Mouse (Mus musculus) heart, postnatal 36 days (tissue): ENCODE measurements around the gene Ccdc13. TPM values are rescaled to one million over a fixed set of nuclear protein-coding genes. Genes with fewer than 3 reads are reported as not detected.
A peak's percentile ranks its signal among the peaks of the same experiment; 100 is the strongest.

Experiments
- DNase-seq, 2 experiments: peaks; one replicate each; pipeline ENCODE4 v3.0.0; 2021 to 2022
- intact Hi-C: fragments of 180-260 bp; cut with DNase I; formaldehyde crosslinking; loops from one replicate; pipeline ENCODE4 v1.15.1; 2025
- total RNA-seq, 2 experiments: library from RNA; stranded (reverse); gene quantifications; 2 replicates each; pipeline ENCODE4 v1.2.3; 2021

Gene Ccdc13
- total RNA-seq, 2 experiments from 2014 or later: not detected

GRCm38 (mm10) chr9:121810081-121810821 is 29.0 kb downstream of the Ccdc13 start:
- intact Hi-C loops: no loop called here
- DNase-seq: no peak

GRCm38 (mm10) chr9:121808511-121808910 is 30.8 kb downstream of the Ccdc13 start:
- DNase-seq: no peak
- intact Hi-C loops: no loop called here

DNA sequence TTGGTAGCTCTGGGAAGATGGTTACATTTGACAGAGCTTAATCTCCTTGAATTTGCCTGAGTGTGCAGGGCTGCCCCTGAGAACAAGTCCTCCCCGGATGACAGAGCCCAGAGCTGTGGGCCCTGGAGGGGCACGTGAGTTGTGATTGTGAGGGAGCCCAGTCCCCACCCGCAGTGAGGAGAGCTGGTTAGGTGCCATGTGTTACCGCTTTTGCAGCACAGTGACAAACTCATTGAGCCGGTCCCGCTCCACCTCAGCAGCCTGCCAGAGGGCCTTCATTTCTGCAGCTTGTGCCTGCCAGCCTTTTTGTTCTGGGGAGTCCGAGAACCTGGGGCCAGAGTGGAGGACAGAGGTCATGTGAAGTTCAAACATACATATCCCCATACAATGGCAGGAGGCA is 31.3 kb downstream of the Ccdc13 start:
- intact Hi-C loops: no loop called here
- no peak for DNase-seq

DNA sequence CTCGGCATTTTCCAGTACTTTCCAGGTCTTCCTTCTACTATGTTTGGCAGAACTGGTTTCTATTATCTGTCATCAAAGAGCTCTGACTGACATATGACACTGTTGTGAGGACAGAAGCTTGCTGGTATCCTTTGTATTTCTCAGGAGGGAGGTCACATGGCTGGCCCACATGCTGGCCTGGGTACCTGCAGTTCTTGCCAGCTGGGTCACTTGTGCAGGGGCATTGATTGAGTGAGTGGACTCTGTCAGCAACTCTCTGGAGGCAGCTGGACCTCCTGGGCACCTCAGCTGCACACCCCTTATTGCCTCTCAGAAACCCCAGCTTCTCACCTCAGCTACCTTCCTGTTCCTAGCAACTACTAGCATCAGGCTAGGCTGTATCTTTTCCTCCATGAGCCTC is 31.7 kb downstream of the Ccdc13 start:
- intact Hi-C loops: no loop called here
- DNase-seq: no peak

GRCm38 (mm10) chr9:121802747-121803146 is 36.5 kb downstream of the Ccdc13 start:
- no peak for DNase-seq
- intact Hi-C loops: no loop called here

DNA sequence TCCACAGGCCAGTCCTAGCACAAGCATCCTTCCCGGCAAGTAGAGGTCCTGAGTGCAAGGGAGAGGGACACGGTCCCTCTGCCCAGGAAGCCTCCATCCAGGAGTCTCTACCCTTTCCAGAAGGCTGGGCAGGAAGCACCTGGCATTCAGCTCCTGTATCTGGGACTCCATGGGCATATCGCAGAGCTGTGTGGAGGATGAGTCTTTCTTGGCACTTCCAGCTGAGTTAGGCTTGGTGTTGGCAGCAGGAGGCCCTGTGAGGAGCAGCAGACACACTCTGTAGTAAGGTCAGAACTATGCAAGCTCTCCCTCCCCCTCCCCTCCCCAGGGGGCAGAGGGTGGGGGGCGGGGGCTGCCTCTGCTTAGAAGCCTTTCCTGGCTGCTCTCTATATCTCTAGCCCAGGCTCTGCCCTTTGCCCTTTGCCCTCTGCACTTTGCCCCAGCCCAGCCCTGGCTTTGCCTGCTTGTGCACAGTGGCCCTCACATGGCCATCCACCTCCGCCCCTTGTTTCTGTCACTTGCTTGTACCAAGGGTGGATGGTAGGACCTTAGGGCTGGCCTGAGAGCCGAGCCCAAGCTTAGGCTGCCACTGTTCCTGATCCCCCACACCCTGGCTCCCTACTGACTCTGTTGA is 40.3 kb downstream of the Ccdc13 start:
- intact Hi-C loops: no loop called here
- DNase-seq: no peak

DNA sequence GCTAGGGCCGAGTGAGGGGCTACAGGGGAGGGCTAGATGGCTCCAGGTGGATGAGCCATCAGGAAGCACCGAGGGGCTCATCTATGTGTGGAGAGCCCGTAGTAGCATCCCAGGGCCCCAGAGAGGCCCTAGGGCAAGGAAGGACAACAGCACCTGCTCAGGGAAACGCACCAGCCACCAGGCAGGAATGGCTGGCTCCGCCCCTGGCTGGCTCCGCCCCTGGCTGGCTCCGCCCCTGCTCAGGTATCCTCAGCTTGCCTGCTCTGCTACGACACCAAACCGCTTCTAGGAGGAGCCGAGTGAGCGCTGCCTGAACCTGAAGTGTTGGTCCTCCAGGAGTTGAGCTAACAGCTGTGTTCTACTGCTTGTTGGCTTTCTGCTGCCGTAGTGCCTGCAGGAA is 41.5 kb downstream of the Ccdc13 start:
- DNase-seq: no peak
- intact Hi-C loops: no loop called here

GRCm38 (mm10) chr9:121794972-121795539 is 44.2 kb downstream of the Ccdc13 start:
- DNase-seq: peak; percentile 62
- intact Hi-C loops: no loop called here

DNA sequence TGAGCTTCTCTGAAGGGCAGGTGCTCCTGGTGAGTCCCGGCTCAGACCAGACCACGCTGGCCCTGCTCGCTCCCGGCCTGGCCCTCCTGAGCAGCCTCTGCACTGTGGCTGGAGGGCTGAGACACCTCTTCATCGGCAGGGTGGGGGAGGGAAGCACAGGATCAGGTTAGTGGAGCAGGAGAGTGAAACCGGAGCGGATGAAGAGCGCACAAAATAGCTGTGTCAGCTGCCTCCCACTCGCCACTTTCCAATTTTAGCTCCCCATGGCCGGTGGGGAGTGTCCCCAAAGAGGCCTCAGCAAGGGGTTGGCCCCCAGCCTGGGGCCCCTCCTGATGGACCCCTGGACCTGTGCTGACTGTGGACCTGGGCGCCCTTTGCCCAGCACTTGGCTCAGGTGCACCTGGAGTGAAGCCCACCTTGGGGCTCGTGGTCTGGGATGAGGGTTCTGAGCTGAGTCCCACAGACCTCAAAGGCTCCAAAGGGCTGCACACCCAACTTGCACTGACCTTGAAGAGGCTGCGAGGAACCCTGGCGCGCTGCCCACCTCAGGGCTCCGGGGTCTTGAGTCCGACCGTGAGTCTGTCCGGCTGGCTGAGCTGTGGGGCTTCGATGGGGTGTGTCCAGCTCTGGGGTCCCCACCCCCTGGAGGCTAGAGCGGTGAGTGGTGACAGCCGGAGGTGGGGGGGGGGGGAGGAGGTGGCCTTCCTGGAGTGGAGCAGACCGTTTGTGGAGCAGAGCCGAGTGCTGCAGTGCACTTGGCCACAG is 47.3 kb downstream of the Ccdc13 start, which contains the start of gene Hhatl:
Gene Hhatl (minus strand): TSS at position 751 of the 765 bp plus-strand sequence.
- DNase-seq: peak; percentile 31 to 50

GRCm38 (mm10) chr9:121791206-121791605 is 48.1 kb downstream of the Ccdc13 start:
- intact Hi-C loops: no loop called here

More for the DNA sequence above, 47.3 kb downstream of the Ccdc13 start, which contains the start of gene Hhatl:
- intact Hi-C loops: no loop called here

GRCm38 (mm10) chr9:121786359-121786758 is 52.9 kb downstream of the Ccdc13 start:
- intact Hi-C loops: no loop called here
- DNase-seq: no peak

More at GRCm38 (mm10) chr9:121791206-121791605, 48.1 kb downstream of the Ccdc13 start:
- DNase-seq: peak; percentile 72 to 78

DNA sequence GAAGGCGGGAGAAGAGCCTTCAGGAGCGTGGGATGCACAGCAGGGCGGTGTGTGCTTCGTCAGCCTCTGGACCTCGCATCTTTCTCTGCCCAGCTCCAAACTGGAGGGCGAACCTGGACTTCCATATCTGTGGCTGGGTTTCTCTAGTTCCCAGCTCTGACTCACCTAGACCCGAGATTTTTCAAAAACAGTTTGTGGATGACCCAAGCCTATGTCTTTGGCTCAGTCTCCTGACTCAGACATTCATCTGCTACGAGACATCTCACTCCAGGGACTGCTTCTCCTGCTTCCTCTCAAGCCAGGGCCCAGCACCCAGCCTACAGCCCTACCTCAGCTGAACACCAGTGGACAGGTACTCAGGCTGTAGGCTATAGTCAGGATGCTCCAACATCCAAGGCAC is 54.0 kb downstream of the Ccdc13 start:
- intact Hi-C loops: no loop called here

DNA sequence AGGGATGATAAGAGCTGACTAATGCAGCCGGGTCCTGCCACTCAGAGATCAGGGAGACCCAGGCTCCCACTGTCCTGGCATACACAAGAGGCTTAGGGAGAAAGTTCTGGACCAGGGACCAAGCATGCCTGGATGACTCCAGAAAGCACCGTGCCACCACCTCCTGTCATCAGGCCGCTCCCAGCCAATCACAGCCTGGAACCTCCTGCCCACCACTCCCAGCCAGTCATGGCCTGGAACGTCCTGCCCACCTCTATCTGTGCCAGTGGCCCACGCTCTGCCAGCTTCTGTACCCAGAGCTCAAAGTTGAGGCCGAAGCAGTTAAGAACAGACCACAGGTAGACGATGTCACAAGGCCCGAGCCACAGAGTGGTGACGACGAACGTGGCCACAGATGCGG is 54.5 kb downstream of the Ccdc13 start:
- intact Hi-C loops: no loop called here
- DNase-seq: no peak

More for the DNA sequence above, 54.0 kb downstream of the Ccdc13 start:
- no peak for DNase-seq

GRCm38 (mm10) chr9:121778066-121778624 is 61.1 kb downstream of the Ccdc13 start:
- intact Hi-C loops: no loop called here
- DNase-seq: peak in 1 of 2 experiments; percentile 37

DNA sequence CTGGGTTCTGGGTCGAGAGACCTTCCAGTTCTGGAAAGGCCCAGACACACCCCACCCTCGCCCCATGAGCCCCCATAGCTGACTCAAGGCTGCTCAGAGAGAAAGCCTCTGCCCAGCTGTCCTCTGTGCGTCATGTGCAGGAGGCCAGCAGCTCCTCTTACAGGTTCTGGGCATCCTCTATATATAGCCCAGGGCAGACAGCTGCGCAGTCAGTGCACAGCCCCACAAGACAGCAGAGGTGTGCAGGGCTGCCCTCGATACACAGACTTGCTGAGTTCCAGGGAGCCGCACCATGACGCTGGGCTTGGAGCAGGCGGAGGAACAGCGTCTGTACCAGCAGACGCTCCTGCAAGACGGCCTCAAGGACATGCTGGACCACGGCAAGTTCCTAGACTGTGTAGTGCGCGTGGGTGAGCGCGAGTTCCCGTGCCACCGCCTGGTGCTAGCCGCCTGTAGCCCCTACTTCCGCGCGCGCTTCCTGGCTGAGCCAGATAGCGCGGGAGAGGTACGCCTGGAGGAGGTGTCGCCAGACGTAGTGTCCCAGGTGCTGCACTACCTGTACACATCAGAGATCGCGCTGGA is 61.7 kb downstream of the Ccdc13 start, which contains the start of gene Klhl40:
Gene Klhl40 (plus strand): TSS at position 124 of the 582 bp plus-strand sequence.
- DNase-seq: peak in 1 of 2 experiments; percentile 28
- intact Hi-C loops: no loop called here

GRCm38 (mm10) chr9:121776511-121776910 is 62.8 kb downstream of the Ccdc13 start:
- DNase-seq: peak in 1 of 2 experiments; percentile 30
- intact Hi-C loops: no loop called here

DNA sequence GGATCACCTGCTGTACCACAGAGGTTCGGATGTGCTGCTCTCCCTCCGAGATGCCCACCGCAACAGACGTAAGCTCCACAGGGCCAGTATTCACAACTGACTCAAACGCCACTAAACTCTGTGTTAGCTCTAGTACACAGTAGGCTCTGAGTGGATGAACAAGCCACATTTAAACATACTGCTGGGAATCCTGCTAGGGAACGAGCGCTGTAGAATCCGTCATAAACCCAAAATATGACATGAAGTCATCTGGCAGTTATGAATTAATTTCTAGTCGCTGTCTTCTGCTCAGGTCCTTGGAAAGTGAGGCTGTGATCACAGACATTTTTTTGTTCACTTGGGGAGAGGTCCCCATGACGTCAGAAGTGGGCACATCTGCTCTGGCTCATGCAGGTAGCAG is 63.3 kb downstream of the Ccdc13 start:
- intact Hi-C loops: no loop called here
- no peak for DNase-seq

- no peak for DNase-seq
- intact Hi-C loops: no loop called here
Observed at GRCm38 (mm10) chr9:121772412-121772811, 66.8 kb downstream of the Ccdc13 start.

GRCm38 (mm10) chr9:121765166-121765855 is 74.0 kb downstream of the Ccdc13 start:
- DNase-seq: no peak
- intact Hi-C loops: no loop called here
